Mouse (Mus musculus) MEL (cell line): ENCODE measurements around the gene Mme. TPM values are rescaled to one million over a fixed set of nuclear protein-coding genes. Genes with fewer than 3 reads are reported as not detected.

ENCODE experiments used
- DNase-seq: peaks from one replicate; pipeline ENCODE4 v3.0.0; 2011; ENCODE audit warnings: low read depth, low spot score
- H3K27ac ChIP-seq: 2 replicates; pipeline ENCODE4 v1.5.1; 2012; ENCODE audit warnings: low read depth, mild to moderate bottlenecking, control low read depth, low read length, moderate library complexity; ENCODE audit not compliant: control insufficient read depth
- H3K27me3 ChIP-seq, 2 experiments: fragments of 150-350 bp in 1 of 2; sonication (generic) in 1 of 2; 2 replicates each; pipeline ENCODE4 v1.6.1; 2012; ENCODE audit warnings: low read length in 2 of 2, mild to moderate bottlenecking in 2 of 2, improper control_type of control experiment in 1 of 2, moderate library complexity in 1 of 2; ENCODE audit not compliant: insufficient read depth in 2 of 2, control insufficient read depth in 1 of 2
- H3K36me3 ChIP-seq, 2 experiments: 2 replicates each; pipeline ENCODE4 v1.6.1; 2012 to 2014; ENCODE audit warnings: low read length in 2 of 2, improper control_type of control experiment in 1 of 2, inconsistent platforms in 1 of 2, mild to moderate bottlenecking in 1 of 2; ENCODE audit not compliant: insufficient read depth in 2 of 2, control insufficient read depth in 1 of 2
- H3K4me1 ChIP-seq, 2 experiments: fragments of 150-350 bp in 1 of 2; sonication (generic) in 1 of 2; 2 replicates each; pipeline ENCODE4 v1.6.1; 2012; ENCODE audit warnings: low read length in 2 of 2, improper control_type of control experiment in 1 of 2, mild to moderate bottlenecking in 1 of 2; ENCODE audit not compliant: insufficient read depth in 2 of 2, control insufficient read depth in 1 of 2
- H3K4me3 ChIP-seq, 2 experiments: fragments of 150-350 bp in 1 of 2; sonication (generic) in 1 of 2; 2 replicates each; pipeline ENCODE4 v1.5.1; 2012; ENCODE audit warnings: low read depth in 2 of 2, low read length in 2 of 2, mild to moderate bottlenecking in 2 of 2, moderate library complexity in 2 of 2, control low read depth in 1 of 2, improper control_type of control experiment in 1 of 2; ENCODE audit not compliant: control insufficient read depth in 1 of 2, insufficient read depth in 1 of 2
- H3K79me2 ChIP-seq: 2 replicates; pipeline ENCODE4 v1.6.1; 2012; ENCODE audit warnings: mild to moderate bottlenecking, low read length, moderate library complexity; ENCODE audit not compliant: control insufficient read depth, poor library complexity, insufficient read depth
- H3K9ac ChIP-seq: 2 replicates; pipeline ENCODE4 v1.6.1; 2012; ENCODE audit warnings: low read depth, mild to moderate bottlenecking, control low read depth, low read length, moderate library complexity; ENCODE audit not compliant: control insufficient read depth, poor library complexity, severe bottlenecking
- H3K9me3 ChIP-seq: fragments of 150-350 bp; sonication (generic); replicated peaks from 2 replicates; pipeline ENCODE4 v1.6.1; 2012; ENCODE audit warnings: mild to moderate bottlenecking, low read length, improper control_type of control experiment, moderate library complexity; ENCODE audit not compliant: insufficient read depth
- BHLHE40 ChIP-seq: IDR thresholded peaks from 2 replicates; pipeline ENCODE4 v1.6.1; 2012; ENCODE audit warnings: low read depth, mild to moderate bottlenecking, inconsistent platforms, low read length, improper control_type of control experiment, borderline replicate concordance
- CHD2 ChIP-seq: IDR thresholded peaks from 2 replicates; pipeline ENCODE4 v1.6.1; 2011; ENCODE audit warnings: low read length, improper control_type of control experiment
- CTCF ChIP-seq, 3 experiments: IDR thresholded peaks in 2 of 3; conservative IDR thresholded peaks in 1 of 3; 2 replicates each; pipeline ENCODE4 v1.5.1; 2011 to 2012; ENCODE audit warnings: low read length in 3 of 3, low read depth in 2 of 3, mild to moderate bottlenecking in 2 of 3, improper control_type of control experiment in 1 of 3, inconsistent platforms in 1 of 3, mixed read lengths in 1 of 3, moderate library complexity in 1 of 3; ENCODE audit not compliant: control insufficient read depth in 1 of 3, insufficient read depth in 1 of 3, poor library complexity in 1 of 3, severe bottlenecking in 1 of 3
- ELF1 ChIP-seq: IDR thresholded peaks from 2 replicates; pipeline ENCODE4 v1.6.1; 2014; ENCODE audit warnings: low read depth, mild to moderate bottlenecking, inconsistent platforms, low read length, improper control_type of control experiment, moderate library complexity
- GABPA ChIP-seq: IDR thresholded peaks from 2 replicates; pipeline ENCODE4 v1.6.1; 2012; ENCODE audit warnings: low read depth, mild to moderate bottlenecking, inconsistent platforms, low read length, improper control_type of control experiment, moderate library complexity
- KAT2A ChIP-seq: conservative IDR thresholded peaks from 2 replicates; pipeline ENCODE4 v1.6.1; 2012; ENCODE audit warnings: low read depth, low read length, improper control_type of control experiment, inconsistent platforms
- MAFK ChIP-seq: IDR thresholded peaks from 2 replicates; pipeline ENCODE4 v1.6.1; 2011; ENCODE audit warnings: low read depth, mild to moderate bottlenecking, low read length, improper control_type of control experiment, borderline replicate concordance
- MAX ChIP-seq: IDR thresholded peaks from 2 replicates; pipeline ENCODE4 v1.6.1; 2011; ENCODE audit warnings: low read length, improper control_type of control experiment
- MEF2A ChIP-seq: IDR thresholded peaks from 2 replicates; pipeline ENCODE4 v1.6.1; 2014; ENCODE audit warnings: low read depth, mild to moderate bottlenecking, inconsistent platforms, low read length, improper control_type of control experiment; ENCODE audit not compliant: poor library complexity, insufficient replicate concordance, severe bottlenecking; ENCODE audit errors: extremely low read depth
- POLR2A ChIP-seq, 2 experiments: IDR thresholded peaks; 2 replicates each; pipeline ENCODE4 v1.6.1; 2011 to 2012; ENCODE audit warnings: low read length in 2 of 2, mild to moderate bottlenecking in 2 of 2, control low read depth in 1 of 2, improper control_type of control experiment in 1 of 2, low read depth in 1 of 2, moderate library complexity in 1 of 2; ENCODE audit not compliant: control insufficient read depth in 1 of 2, insufficient read depth in 1 of 2, poor library complexity in 1 of 2
- POLR2AphosphoS2 ChIP-seq: IDR thresholded peaks from 2 replicates; pipeline ENCODE4 v1.6.1; 2011; ENCODE audit warnings: low read length, improper control_type of control experiment
- POLR2AphosphoS5 ChIP-seq: IDR thresholded peaks from 2 replicates; pipeline ENCODE4 v1.6.1; 2012; ENCODE audit warnings: low read depth, borderline replicate concordance, mild to moderate bottlenecking, inconsistent platforms, low read length, moderate library complexity, mixed read lengths
- RCOR1 ChIP-seq: IDR thresholded peaks from 2 replicates; pipeline ENCODE4 v1.6.1; 2012; ENCODE audit warnings: low read depth, mild to moderate bottlenecking, inconsistent platforms, low read length, improper control_type of control experiment
- SIN3A ChIP-seq: IDR thresholded peaks from 2 replicates; pipeline ENCODE4 v1.6.1; 2012; ENCODE audit warnings: low read length, improper control_type of control experiment, inconsistent platforms
- SMC3 ChIP-seq: IDR thresholded peaks from 2 replicates; pipeline ENCODE4 v1.6.1; 2011; ENCODE audit warnings: low read depth, low read length, improper control_type of control experiment
- TAL1 ChIP-seq: IDR thresholded peaks from 2 replicates; pipeline ENCODE4 v1.6.1; 2012; ENCODE audit warnings: mild to moderate bottlenecking, inconsistent platforms, low read length, moderate library complexity, mixed read lengths
- TCF12 ChIP-seq: IDR thresholded peaks from 2 replicates; pipeline ENCODE4 v1.6.1; 2014; ENCODE audit warnings: low read depth, mild to moderate bottlenecking, inconsistent platforms, low read length, improper control_type of control experiment, moderate library complexity
- UBTF ChIP-seq: IDR thresholded peaks from 2 replicates; pipeline ENCODE4 v1.6.1; 2012; ENCODE audit warnings: low read depth, mild to moderate bottlenecking, inconsistent platforms, low read length, improper control_type of control experiment, moderate library complexity, borderline replicate concordance; ENCODE audit not compliant: insufficient read depth
- USF1 ChIP-seq: IDR thresholded peaks from 2 replicates; pipeline ENCODE4 v1.6.1; 2014; ENCODE audit warnings: low read depth, mild to moderate bottlenecking, inconsistent platforms, low read length, improper control_type of control experiment, moderate library complexity
- USF2 ChIP-seq, 2 experiments: IDR thresholded peaks; 2 replicates each; pipeline ENCODE4 v1.6.1; 2011 to 2012; ENCODE audit warnings: improper control_type of control experiment in 2 of 2, low read length in 2 of 2, borderline replicate concordance in 1 of 2, inconsistent platforms in 1 of 2, low read depth in 1 of 2, mild to moderate bottlenecking in 1 of 2; ENCODE audit not compliant: insufficient read depth in 1 of 2
- ZC3H11A ChIP-seq: IDR thresholded peaks from 2 replicates; pipeline ENCODE4 v1.6.1; 2012; ENCODE audit warnings: low read depth, mild to moderate bottlenecking, inconsistent platforms, low read length, improper control_type of control experiment
- ZKSCAN1 ChIP-seq: IDR thresholded peaks from 2 replicates; pipeline ENCODE4 v1.6.1; 2012; ENCODE audit warnings: low read depth, mild to moderate bottlenecking, inconsistent platforms, low read length, improper control_type of control experiment, moderate library complexity
- ZNF384 ChIP-seq: IDR thresholded peaks from 2 replicates; pipeline ENCODE4 v1.6.1; 2012; ENCODE audit warnings: low read depth, mild to moderate bottlenecking, inconsistent platforms, low read length, improper control_type of control experiment
- polyA plus RNA-seq, 2 experiments: library from polyadenylated mRNA; stranded (reverse) in 1 of 2; unstranded in 1 of 2; fragments of >175 nt in 1 of 2; fragments of >200 nt in 1 of 2; gene quantifications; 2 replicates each; pipeline versions ENCODE4 v1.2.1 to v1.2.4; 2012; ENCODE audit warnings: low replicate concordance in 2 of 2, low read depth in 1 of 2; ENCODE audit not compliant: insufficient read length in 2 of 2, insufficient read depth in 1 of 2, missing spikeins in 1 of 2
- total RNA-seq: library from RNA; depleted of rRNA; stranded (reverse); fragments of 300-350 nt; gene quantifications from 2 replicates; pipeline ENCODE4 v1.2.3, GENCODE M21; 2012

Mme gene
- total and polyA plus RNA-seq, 3 experiments: not detected

DNA sequence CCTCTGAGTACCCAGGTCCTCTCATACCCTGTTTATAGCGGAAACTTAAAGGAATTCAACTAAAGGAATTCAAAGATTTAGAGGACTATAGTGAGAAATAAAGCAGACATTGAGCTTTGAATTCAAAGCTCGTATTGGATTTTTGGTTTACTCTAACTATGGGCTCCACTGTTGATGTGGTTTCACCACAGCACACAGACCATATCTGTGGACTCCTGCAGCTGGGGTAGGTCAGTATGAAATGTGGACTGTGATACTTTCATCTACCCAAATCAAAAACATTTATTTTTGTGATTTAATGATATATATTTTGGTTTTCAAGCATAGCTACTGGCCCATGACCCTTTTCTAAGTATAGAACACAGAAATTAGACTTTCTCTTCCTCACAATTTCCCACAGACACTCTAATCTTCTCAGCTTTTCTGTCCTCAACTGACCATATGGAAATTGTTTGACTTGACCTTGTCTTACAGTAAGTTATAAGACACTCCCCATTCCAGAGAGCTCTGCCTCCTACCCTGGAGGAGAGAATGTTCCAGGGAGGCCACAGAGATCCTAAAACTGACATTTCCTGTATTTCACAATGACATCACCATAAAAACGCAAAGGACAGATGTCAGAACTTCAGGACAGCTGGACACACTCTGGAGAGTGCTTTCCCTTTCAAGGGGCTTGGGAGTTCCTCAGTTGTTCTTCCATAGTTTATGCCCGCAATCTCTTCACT lies 19.3 kb upstream of the Mme start:
- Histone ChIP-seq H3K36me3 (no peaks in the 10 kb centered on the region), H3K27ac (no peak overlapping the region), H3K4me3 (no peak overlapping the region), H3K9ac (no peak overlapping the region), H3K4me1 (no peaks in the 10 kb centered on the region), H3K9me3 (no peaks in the 10 kb centered on the region), H3K79me2 (no peaks in the 10 kb centered on the region), H3K27me3 (no peaks in the 10 kb centered on the region)
- no peak for TF ChIP-seq USF1
- no peak for TF ChIP-seq RCOR1
- TF ChIP-seq POLR2A (IDR thresholded peaks at IDR 0.05; ENCODE audit: control insufficient read depth in 1 of 2, insufficient read depth in 1 of 2, low read depth in 1 of 2, low read length in 2 of 2, poor library complexity in 1 of 2): no peak
- TF ChIP-seq MEF2A: no peak
- no peak for TF ChIP-seq ELF1
- TF ChIP-seq CHD2: no peak
- TF ChIP-seq TAL1: no peak
- TF ChIP-seq ZNF384: no peak
- no peak for TF ChIP-seq CTCF (IDR thresholded peaks at IDR 0.05 in 2 of 3, conservative IDR thresholded peaks at IDR 0.05 in 1 of 3; ENCODE audit: control insufficient read depth in 1 of 3, insufficient read depth in 1 of 3, low read depth in 2 of 3, low read length in 3 of 3, poor library complexity in 1 of 3, severe bottlenecking in 1 of 3)
- TF ChIP-seq ZKSCAN1: no peak
- no peak for TF ChIP-seq KAT2A
- no peak for TF ChIP-seq GABPA
- no peak for TF ChIP-seq SIN3A
- TF ChIP-seq POLR2AphosphoS5: no peak
- no peak for TF ChIP-seq ZC3H11A
- TF ChIP-seq UBTF: no peak
- no peak for TF ChIP-seq BHLHE40
- TF ChIP-seq SMC3: no peak
- no peak for DNase-seq

DNA sequence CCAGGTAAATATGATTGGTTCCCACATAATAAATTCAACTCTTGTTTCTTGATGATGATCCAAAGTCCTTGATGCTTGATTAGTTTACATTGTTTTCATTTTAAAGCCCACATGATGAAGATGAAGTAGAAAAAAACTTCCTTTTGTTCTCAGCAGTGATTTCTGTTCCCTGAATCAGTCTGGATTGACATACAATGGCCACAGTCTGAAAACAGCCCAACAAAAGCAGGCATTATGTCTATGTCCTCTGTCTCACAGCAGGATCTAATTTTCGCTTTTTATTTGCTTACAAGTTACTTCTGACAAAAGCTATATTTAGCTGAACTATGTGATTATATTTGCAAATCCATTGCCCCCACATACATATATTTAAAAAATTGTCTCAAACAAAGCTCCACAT lies 17.7 kb upstream of the Mme start:
- TF ChIP-seq USF2 (IDR thresholded peaks at IDR 0.05; ENCODE audit: borderline replicate concordance in 1 of 2, insufficient read depth in 1 of 2, low read depth in 1 of 2, low read length in 2 of 2): no peak
- no peak for TF ChIP-seq USF1
- no peak for TF ChIP-seq UBTF
- TF ChIP-seq MAFK: no peak
- no peak for TF ChIP-seq POLR2AphosphoS2
- no peak for TF ChIP-seq POLR2AphosphoS5
- TF ChIP-seq MAX: no peak
- TF ChIP-seq TCF12: no peak
- no peak overlapping the region for H3K4me3 ChIP-seq
- DNase-seq: no peak
- H3K27me3 ChIP-seq: no peaks in the 10 kb centered on the region
- H3K9me3 ChIP-seq: no peaks in the 10 kb centered on the region
- H3K4me1 ChIP-seq: no peaks in the 10 kb centered on the region
- no peak overlapping the region for H3K9ac ChIP-seq
- H3K79me2 ChIP-seq: no peaks in the 10 kb centered on the region
- no peaks in the 10 kb centered on the region for H3K36me3 ChIP-seq
- no peak overlapping the region for H3K27ac ChIP-seq
